Mouse (Mus musculus): ENCODE results near the gene Mtmr10. TPM values are rescaled to one million over a fixed set of nuclear protein-coding genes. Genes with fewer than 3 reads are reported as not detected.
A peak's percentile ranks its signal among the peaks of the same experiment; 100 is the strongest.

Mtmr10 gene
- polyA plus RNA-seq, 1 experiment from 2014 or later, result 14.3 TPM

- Histone ChIP-seq H3K27me3 (replicated peaks; ENCODE audit: control insufficient read depth, insufficient read depth, low read length) (no peaks in the 10 kb centered on the region), H3K4me2 (ENCODE audit: low read depth, low read length) (no peak overlapping the region), H3K9me3 (ENCODE audit: control insufficient read depth, low read length) (no peaks in the 10 kb centered on the region), H3K4me1 (ENCODE audit: control insufficient read depth, insufficient read depth, low read length) (no peaks in the 10 kb centered on the region), H3K27ac (replicated peaks; ENCODE audit: low read depth, low read length) (no peak overlapping the region), H3K4me3 (ENCODE audit: low read depth, low read length) (no peak overlapping the region), H3K36me3 (ENCODE audit: control insufficient read depth, insufficient read depth, low read length) (no peaks in the 10 kb centered on the region), H3K9ac (ENCODE audit: low read depth, low read length) (no peak overlapping the region)
- peak; percentile 51 for DNase-seq (ENCODE audit: low spot score)
- ATAC-seq (ENCODE audit: low read depth), result no peak
- 55% methylated on average over 6 of the region's 6 CpGs for WGBS
Observed at GRCm38 (mm10) chr7:64276921-64277320, 10.5 kb upstream of the Mtmr10 start.

GRCm38 (mm10) chr7:64278526-64278925 lies 8.9 kb upstream of the Mtmr10 start:
- no peak overlapping the region for H3K4me2 ChIP-seq (ENCODE audit: low read depth, low read length)
- no peaks in the 10 kb centered on the region for H3K4me1 ChIP-seq (ENCODE audit: control insufficient read depth, insufficient read depth, low read length)
- no peak overlapping the region for H3K27ac ChIP-seq (replicated peaks; ENCODE audit: low read depth, low read length)
- no peaks in the 10 kb centered on the region for H3K27me3 ChIP-seq (replicated peaks; ENCODE audit: control insufficient read depth, insufficient read depth, low read length)
- H3K36me3 ChIP-seq (ENCODE audit: control insufficient read depth, insufficient read depth, low read length), result 0 out of 2 replicates have a peak, but pooled peaks cover under 1% of the 10 kb centered on the region
- H3K9me3 ChIP-seq (ENCODE audit: control insufficient read depth, low read length), result no peaks in the 10 kb centered on the region
- no peak for ATAC-seq (ENCODE audit: low read depth)
- 82% methylated on average over 1 of the region's 1 CpGs for WGBS
- H3K9ac ChIP-seq (ENCODE audit: low read depth, low read length), result no peak overlapping the region
- DNase-seq (ENCODE audit: low spot score), result no peak
- H3K4me3 ChIP-seq (ENCODE audit: low read depth, low read length), result no peak overlapping the region

- H3K27ac ChIP-seq (replicated peaks; ENCODE audit: low read depth, low read length), result no peak overlapping the region
- ATAC-seq (ENCODE audit: low read depth) (no peak), DNase-seq (ENCODE audit: low spot score) (no peak)
- H3K9me3 ChIP-seq (ENCODE audit: control insufficient read depth, low read length), result no peaks in the 10 kb centered on the region
- H3K9ac ChIP-seq (ENCODE audit: low read depth, low read length), result no peak overlapping the region
- 80% methylated on average over 3 of the region's 3 CpGs for WGBS
- no peaks in the 10 kb centered on the region for H3K27me3 ChIP-seq (replicated peaks; ENCODE audit: control insufficient read depth, insufficient read depth, low read length)
- H3K36me3 ChIP-seq (ENCODE audit: control insufficient read depth, insufficient read depth, low read length), result 0 out of 2 replicates have a peak, but pooled peaks cover 3% of the 10 kb centered on the region
- H3K4me1 ChIP-seq (ENCODE audit: control insufficient read depth, insufficient read depth, low read length), result no peaks in the 10 kb centered on the region
- no peak overlapping the region for H3K4me3 ChIP-seq (ENCODE audit: low read depth, low read length)
- no peak overlapping the region for H3K4me2 ChIP-seq (ENCODE audit: low read depth, low read length)
Observed at GRCm38 (mm10) chr7:64279548-64279947, 7.9 kb upstream of the Mtmr10 start.

GRCm38 (mm10) chr7:64286566-64286965 lies 887 bp upstream of the Mtmr10 start:
- no peak overlapping the region for H3K27ac ChIP-seq (replicated peaks; ENCODE audit: low read depth, low read length)
- H3K27me3 ChIP-seq (replicated peaks; ENCODE audit: control insufficient read depth, insufficient read depth, low read length), result no peaks in the 10 kb centered on the region
- peak overlapping the region; percentile 89; the same call in 1 of the 2 replicates for H3K4me3 ChIP-seq (ENCODE audit: low read depth, low read length)
- H3K9me3 ChIP-seq (ENCODE audit: control insufficient read depth, low read length), result no peaks in the 10 kb centered on the region
- peaks cover 4% of the 10 kb centered on the region; the same call in 1 of the 2 replicates for H3K4me1 ChIP-seq (ENCODE audit: control insufficient read depth, insufficient read depth, low read length)
- no peak for ATAC-seq (ENCODE audit: low read depth)
- H3K36me3 ChIP-seq (ENCODE audit: control insufficient read depth, insufficient read depth, low read length), result 0 out of 2 replicates have a peak, but pooled peaks cover 9% of the 10 kb centered on the region
- H3K9ac ChIP-seq (ENCODE audit: low read depth, low read length), result no peak overlapping the region; the same call in 1 of the 2 replicates
- no peak for DNase-seq (ENCODE audit: low spot score)
- peak overlapping the region; percentile 67 for H3K4me2 ChIP-seq (ENCODE audit: low read depth, low read length)

- no peaks in the 10 kb centered on the region for H3K27me3 ChIP-seq (replicated peaks; ENCODE audit: control insufficient read depth, insufficient read depth, low read length)
- peaks cover 4% of the 10 kb centered on the region; the same call in 1 of the 2 replicates for H3K4me1 ChIP-seq (ENCODE audit: control insufficient read depth, insufficient read depth, low read length)
- ATAC-seq (ENCODE audit: low read depth) (no peak), DNase-seq (ENCODE audit: low spot score) (no peak)
- 89% methylated on average over 7 of the region's 7 CpGs for WGBS
- H3K9me3 ChIP-seq (ENCODE audit: control insufficient read depth, low read length), result no peaks in the 10 kb centered on the region
- H3K27ac ChIP-seq (replicated peaks; ENCODE audit: low read depth, low read length), result no peak overlapping the region
- peaks cover 10% of the 10 kb centered on the region; the same call in 1 of the 2 replicates for H3K36me3 ChIP-seq (ENCODE audit: control insufficient read depth, insufficient read depth, low read length)
- H3K9ac ChIP-seq (ENCODE audit: low read depth, low read length), result no peak overlapping the region
- H3K4me2 ChIP-seq (ENCODE audit: low read depth, low read length), result no peak overlapping the region
- H3K4me3 ChIP-seq (ENCODE audit: low read depth, low read length), result no peak overlapping the region
Observed at GRCm38 (mm10) chr7:64289416-64289815, 2.0 kb downstream of the Mtmr10 start.

GRCm38 (mm10) chr7:64290431-64290830 lies 3.0 kb downstream of the Mtmr10 start:
- ATAC-seq (ENCODE audit: low read depth) (no peak), DNase-seq (ENCODE audit: low spot score) (no peak)
- Histone ChIP-seq H3K27ac (replicated peaks; ENCODE audit: low read depth, low read length) (no peak overlapping the region), H3K27me3 (replicated peaks; ENCODE audit: control insufficient read depth, insufficient read depth, low read length) (no peaks in the 10 kb centered on the region), H3K4me1 (ENCODE audit: control insufficient read depth, insufficient read depth, low read length) (peaks cover 4% of the 10 kb centered on the region; the same call in 1 of the 2 replicates), H3K36me3 (ENCODE audit: control insufficient read depth, insufficient read depth, low read length) (peaks cover 10% of the 10 kb centered on the region; the same call in 1 of the 2 replicates), H3K9ac (ENCODE audit: low read depth, low read length) (no peak overlapping the region), H3K4me3 (ENCODE audit: low read depth, low read length) (no peak overlapping the region), H3K9me3 (ENCODE audit: control insufficient read depth, low read length) (no peaks in the 10 kb centered on the region), H3K4me2 (ENCODE audit: low read depth, low read length) (no peak overlapping the region)
- whole genome bisulfite sequencing, result 79% methylated on average over 6 of the region's 6 CpGs

- Histone ChIP-seq H3K27me3 (replicated peaks; ENCODE audit: control insufficient read depth, insufficient read depth, low read length) (no peaks in the 10 kb centered on the region), H3K36me3 (ENCODE audit: control insufficient read depth, insufficient read depth, low read length) (peaks cover 10% of the 10 kb centered on the region; the same call in 1 of the 2 replicates), H3K27ac (replicated peaks; ENCODE audit: low read depth, low read length) (no peak overlapping the region), H3K4me1 (ENCODE audit: control insufficient read depth, insufficient read depth, low read length) (peaks cover 8% of the 10 kb centered on the region; the same call in 1 of the 2 replicates), H3K9me3 (ENCODE audit: control insufficient read depth, low read length) (no peaks in the 10 kb centered on the region), H3K4me3 (ENCODE audit: low read depth, low read length) (no peak overlapping the region), H3K9ac (ENCODE audit: low read depth, low read length) (no peak overlapping the region), H3K4me2 (ENCODE audit: low read depth, low read length) (no peak overlapping the region)
- no peak for ATAC-seq (ENCODE audit: low read depth)
- DNase-seq (ENCODE audit: low spot score), result no peak
- WGBS, result 93% methylated on average over 10 of the region's 10 CpGs
Observed at GRCm38 (mm10) chr7:64291722-64292121, 4.3 kb downstream of the Mtmr10 start.

GRCm38 (mm10) chr7:64296286-64297010 lies 9.0 kb downstream of the Mtmr10 start:
- H3K9me3 ChIP-seq (ENCODE audit: control insufficient read depth, low read length), result no peaks in the 10 kb centered on the region

GRCm38 (mm10) chr7:64310241-64310640 lies 22.8 kb downstream of the Mtmr10 start:
- Histone ChIP-seq H3K27ac (replicated peaks; ENCODE audit: low read depth, low read length) (no peak overlapping the region), H3K9ac (ENCODE audit: low read depth, low read length) (no peak overlapping the region), H3K36me3 (ENCODE audit: control insufficient read depth, insufficient read depth, low read length) (peaks cover 34% of the 10 kb centered on the region), H3K4me1 (ENCODE audit: control insufficient read depth, insufficient read depth, low read length) (no peaks in the 10 kb centered on the region), H3K9me3 (ENCODE audit: control insufficient read depth, low read length) (no peaks in the 10 kb centered on the region), H3K27me3 (replicated peaks; ENCODE audit: control insufficient read depth, insufficient read depth, low read length) (no peaks in the 10 kb centered on the region), H3K4me3 (ENCODE audit: low read depth, low read length) (no peak overlapping the region), H3K4me2 (ENCODE audit: low read depth, low read length) (no peak overlapping the region)
- DNase-seq (ENCODE audit: low spot score) (no peak), ATAC-seq (ENCODE audit: low read depth) (no peak)
- 75% methylated on average over 7 of the region's 7 CpGs for WGBS

More at GRCm38 (mm10) chr7:64296286-64297010, 9.0 kb downstream of the Mtmr10 start:
- H3K36me3 ChIP-seq (ENCODE audit: control insufficient read depth, insufficient read depth, low read length), result peaks cover 30% of the 10 kb centered on the region
- H3K27me3 ChIP-seq (replicated peaks; ENCODE audit: control insufficient read depth, insufficient read depth, low read length), result no peaks in the 10 kb centered on the region
- DNase-seq (ENCODE audit: low spot score), result peak; percentile 61
- no peak for ATAC-seq (ENCODE audit: low read depth)
- WGBS, result 39% methylated on average over 5 of the region's 5 CpGs
- no peak overlapping the region; the same call in 1 of the 2 replicates for H3K27ac ChIP-seq (replicated peaks; ENCODE audit: low read depth, low read length)
- H3K4me2 ChIP-seq (ENCODE audit: low read depth, low read length), result no peak overlapping the region
- 0 out of 2 replicates have a peak, but pooled peaks cover 3% of the 10 kb centered on the region for H3K4me1 ChIP-seq (ENCODE audit: control insufficient read depth, insufficient read depth, low read length)
- H3K4me3 ChIP-seq (ENCODE audit: low read depth, low read length), result no peak overlapping the region
- H3K9ac ChIP-seq (ENCODE audit: low read depth, low read length), result no peak overlapping the region
